Mouse (Mus musculus): ENCODE data around the gene Tmem158. TPM values are rescaled to one million over a fixed set of nuclear protein-coding genes. Genes with fewer than 3 reads are reported as not detected.

The Tmem158 gene
- polyA plus RNA-seq, 1 experiment from 2014 or later = 29.0 TPM

GRCm38 (mm10) chr9:123213371-123213770 lies 47.2 kb downstream of the Tmem158 start:
- no peak overlapping the region for H3K4me2 ChIP-seq (ENCODE audit: low read length)
- no peaks in the 10 kb centered on the region for H3K4me1 ChIP-seq (replicated peaks; ENCODE audit: control insufficient read depth, insufficient read depth, low read length)
- no peak overlapping the region for H3K9ac ChIP-seq (replicated peaks; ENCODE audit: low read depth, low read length)
- no peak overlapping the region for H3K4me3 ChIP-seq (replicated peaks; ENCODE audit: low read length)
- no peak overlapping the region for H3K27ac ChIP-seq (ENCODE audit: low read length)
- no peaks in the 10 kb centered on the region for H3K36me3 ChIP-seq (ENCODE audit: control insufficient read depth, insufficient read depth)
- WGBS = 84% methylated on average over 9 of the region's 9 CpGs
- no peak for ATAC-seq
- H3K9me3 ChIP-seq (ENCODE audit: control insufficient read depth, low read length) = no peaks in the 10 kb centered on the region
- peaks cover 7% of the 10 kb centered on the region for H3K27me3 ChIP-seq (replicated peaks; ENCODE audit: control insufficient read depth, insufficient read depth, low read length)

Other genes with a start within 250 kb of the Tmem158 start
- 21.5 and 23.3 TPM in 2 replicates for gene Tmem42, start 239.4 kb downstream of the Tmem158 start, polyA plus RNA-seq (2015; fragmentation: Nextera tagmentation; extraction: Ambion mirVana)
- 0.35 and 0.73 TPM in 2 replicates for gene Tgm4, start 226.0 kb downstream of the Tmem158 start, polyA plus RNA-seq (2015; fragmentation: Nextera tagmentation; extraction: Ambion mirVana)
- 82.1 and 90.0 TPM in 2 replicates for gene Zdhhc3, start 147.6 kb downstream of the Tmem158 start, polyA plus RNA-seq (2015; fragmentation: Nextera tagmentation; extraction: Ambion mirVana)
- gene Exosc7, start 147.5 kb downstream of the Tmem158 start, polyA plus RNA-seq (2015; fragmentation: Nextera tagmentation; extraction: Ambion mirVana) = 95.7 and 97.8 TPM in 2 replicates
- gene Clec3b, start 109.8 kb downstream of the Tmem158 start, polyA plus RNA-seq (2015; fragmentation: Nextera tagmentation; extraction: Ambion mirVana) = 0.35 and 0.76 TPM in 2 replicates
- gene Cdcp1, start 44.7 kb downstream of the Tmem158 start, polyA plus RNA-seq (2015; fragmentation: Nextera tagmentation; extraction: Ambion mirVana) = 0.14 TPM in 2 replicates
- 763 and 906 TPM in 2 replicates for gene Lars2, start 106.2 kb upstream of the Tmem158 start, polyA plus RNA-seq (2015; fragmentation: Nextera tagmentation; extraction: Ambion mirVana)
- 15.8 and 18.1 TPM in 2 replicates for gene Limd1, start 217.9 kb upstream of the Tmem158 start, polyA plus RNA-seq (2015; fragmentation: Nextera tagmentation; extraction: Ambion mirVana)